In the genomic region with DNA sequence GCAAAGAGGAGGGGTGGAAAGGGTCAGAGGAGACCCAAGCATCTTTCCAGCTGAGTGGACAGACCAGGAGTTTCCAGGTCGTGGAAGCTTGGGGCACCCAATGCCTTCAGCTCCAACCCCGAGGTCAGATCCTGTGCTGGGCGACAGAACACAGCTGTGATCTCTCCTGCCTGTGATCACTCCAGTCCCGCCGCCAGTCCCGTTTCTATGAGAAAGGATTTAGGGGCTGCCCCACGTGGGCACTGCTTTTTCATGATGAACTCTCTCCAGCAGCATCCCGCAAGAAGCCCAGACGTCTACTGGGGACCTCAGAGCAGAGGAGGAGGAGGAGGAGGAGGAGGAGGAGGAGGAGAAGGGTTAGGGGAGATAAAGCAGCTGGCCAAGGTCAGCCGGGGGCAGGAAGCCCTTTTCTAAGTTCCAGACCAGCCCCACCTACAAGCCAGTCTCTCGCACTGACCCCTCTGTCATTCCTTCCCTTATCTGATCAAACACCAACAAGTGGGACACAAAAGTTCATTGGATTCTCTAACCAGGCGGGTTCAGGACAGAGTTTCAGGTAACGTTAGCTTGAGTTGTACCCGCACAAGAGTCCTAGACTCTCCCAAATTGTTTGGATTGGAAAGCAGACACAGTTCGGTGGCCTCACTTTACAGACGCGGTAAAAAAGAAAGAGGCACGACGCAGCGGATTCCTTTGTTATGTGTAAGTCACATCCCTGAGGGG, we compare ENCODE assay signal across 8 mouse cellular contexts. TPM values are rescaled to one million over a fixed set of nuclear protein-coding genes. Genes with fewer than 3 reads are reported as not detected.
DNase-seq lines count a peak whose midpoint lies in the region; ATAC-seq lines count a peak whose summit lies in the region.

No protein-coding gene starts in this region.

- H3K9me3 ChIP-seq in forebrain, embryonic 15.5 days, result no peaks in the 10 kb centered on the region
- H3K9me3 ChIP-seq in limb, embryonic 12.5 days, result no peaks in the 10 kb centered on the region
- no peaks in the 10 kb centered on the region for H3K9me3 ChIP-seq in midbrain, embryonic 16.5 days (replicated peaks; ENCODE audit: control insufficient read depth, low read length, poor library complexity, severe bottlenecking)

- H3K4me1 ChIP-seq in forebrain, embryonic 15.5 days, result peaks cover 25% of the 10 kb centered on the region
- peaks cover 24% of the 10 kb centered on the region for H3K4me1 ChIP-seq in limb, embryonic 12.5 days (replicated peaks)
- peaks cover 8% of the 10 kb centered on the region; the same call in 1 of the 2 replicates for H3K4me1 ChIP-seq in midbrain, embryonic 16.5 days (ENCODE audit: control insufficient read depth, insufficient read depth, low read length)

- WGBS in forebrain, embryonic 15.5 days, result 1% methylated on average over 18 of the region's 20 CpGs
- under 1% methylated on average over 20 of the region's 20 CpGs for WGBS in limb, embryonic 12.5 days
- 1% methylated on average over 20 of the region's 20 CpGs for WGBS in midbrain, embryonic 16.5 days

- H3K27me3 ChIP-seq in forebrain, embryonic 15.5 days, result no peaks in the 10 kb centered on the region
- H3K27me3 ChIP-seq in limb, embryonic 12.5 days, result no peaks in the 10 kb centered on the region
- peaks cover 3% of the 10 kb centered on the region; the same call in 1 of the 2 replicates for H3K27me3 ChIP-seq in midbrain, embryonic 16.5 days (ENCODE audit: control insufficient read depth, insufficient read depth, low read depth, low read length)

- DNase-seq in thymus, postnatal 4 days, result peak; percentile 29
- no peak for DNase-seq in thymus, postnatal 25 days
- DNase-seq in spleen, adult 12 weeks (ENCODE audit: low spot score), result no peak
- DNase-seq in layer of hippocampus, postnatal 25 days (ENCODE audit: extremely low spot score in 1 of 2, low spot score in 1 of 2), result no peak
- DNase-seq in left cerebral cortex, adult 18-20 months (ENCODE audit: low spot score in 2 of 2), result no peak

- ATAC-seq in forebrain, embryonic 15.5 days (replicated peaks), result no peak
- ATAC-seq in limb, embryonic 12.5 days (ENCODE audit: insufficient number of reproducible peaks, insufficient read depth, low FRiP score, low TSS enrichment, low read depth), result no peak
- ATAC-seq in midbrain, embryonic 16.5 days, result no peak

- H3K4me3 ChIP-seq in forebrain, embryonic 15.5 days, result peak overlapping the region; percentile 64
- H3K4me3 ChIP-seq in limb, embryonic 12.5 days (replicated peaks), result peak overlapping the region; percentile 76
- H3K4me3 ChIP-seq in midbrain, embryonic 16.5 days (ENCODE audit: low read depth, low read length), result peak overlapping the region; percentile 56

- no peak overlapping the region for H3K27ac ChIP-seq in forebrain, embryonic 15.5 days (replicated peaks)
- peak overlapping the region; percentile 67; the same call in 1 of the 2 replicates for H3K27ac ChIP-seq in limb, embryonic 12.5 days
- no peak overlapping the region for H3K27ac ChIP-seq in midbrain, embryonic 16.5 days (ENCODE audit: low read length)

- no peaks in the 10 kb centered on the region for H3K36me3 ChIP-seq in forebrain, embryonic 15.5 days
- H3K36me3 ChIP-seq in limb, embryonic 12.5 days, result peaks cover 24% of the 10 kb centered on the region
- no peaks in the 10 kb centered on the region for H3K36me3 ChIP-seq in midbrain, embryonic 16.5 days (ENCODE audit: control insufficient read depth, insufficient read depth, low read length)

- peak overlapping the region; percentile 92 for H3K4me2 ChIP-seq in forebrain, embryonic 15.5 days (replicated peaks)
- H3K4me2 ChIP-seq in limb, embryonic 12.5 days, result peak overlapping the region; percentile 85
- H3K4me2 ChIP-seq in midbrain, embryonic 16.5 days (ENCODE audit: low read length), result peak overlapping the region; percentile 96

- H3K9ac ChIP-seq in forebrain, embryonic 15.5 days (replicated peaks), result peak overlapping the region; percentile 49
- peak overlapping the region; percentile 78 for H3K9ac ChIP-seq in limb, embryonic 12.5 days (replicated peaks)
- H3K9ac ChIP-seq in midbrain, embryonic 16.5 days (ENCODE audit: low read depth, low read length), result peak overlapping the region; percentile 64

RNA-seq across cellular contexts. Expression of gene Mfge8, which starts 0.8 kb away (rescaled TPM):
- 166 and 192 TPM in 2 replicates for polyA plus RNA-seq in forebrain, embryonic 15.5 days (2015; fragmentation: Nextera tagmentation; extraction: Ambion mirVana)
- 147 and 149 TPM in 2 replicates for polyA plus RNA-seq in limb, embryonic 12.5 days (2016; fragmentation: Nextera tagmentation; extraction: Ambion mirVana)
- 132 and 236 TPM in 2 replicates for polyA plus RNA-seq in midbrain, embryonic 16.5 days (2015; fragmentation: Nextera tagmentation; extraction: Ambion mirVana)
- 100 to 1,000 TPM; 146 to 168 TPM for total RNA-seq in layer of hippocampus, postnatal 25 days (2021)
- 100 to 1,000 TPM; 184 to 202 TPM for total RNA-seq in left cerebral cortex, adult 18-20 months (2021)

RNA-seq across cellular contexts. Expression of gene Hapln3, which starts 17.3 kb away (rescaled TPM):
- polyA plus RNA-seq in forebrain, embryonic 15.5 days (2015; fragmentation: Nextera tagmentation; extraction: Ambion mirVana), result 2.5 and 3.0 TPM in 2 replicates
- 0.95 and 2.0 TPM in 2 replicates for polyA plus RNA-seq in limb, embryonic 12.5 days (2016; fragmentation: Nextera tagmentation; extraction: Ambion mirVana)
- 1.3 and 2.3 TPM in 2 replicates for polyA plus RNA-seq in midbrain, embryonic 16.5 days (2015; fragmentation: Nextera tagmentation; extraction: Ambion mirVana)
- 1 to 10 TPM; 2.5 to 4.0 TPM for total RNA-seq in layer of hippocampus, postnatal 25 days (2021)
- total RNA-seq in left cerebral cortex, adult 18-20 months (2021), result 1 to 10 TPM; 1.9 to 2.2 TPM
